Mouse (Mus musculus): ENCODE data around the gene Adgra1. TPM values are rescaled to one million over a fixed set of nuclear protein-coding genes. Genes with fewer than 3 reads are reported as not detected.

The Adgra1 gene
- total RNA-seq (2017) = not detected in 2 replicates

DNA sequence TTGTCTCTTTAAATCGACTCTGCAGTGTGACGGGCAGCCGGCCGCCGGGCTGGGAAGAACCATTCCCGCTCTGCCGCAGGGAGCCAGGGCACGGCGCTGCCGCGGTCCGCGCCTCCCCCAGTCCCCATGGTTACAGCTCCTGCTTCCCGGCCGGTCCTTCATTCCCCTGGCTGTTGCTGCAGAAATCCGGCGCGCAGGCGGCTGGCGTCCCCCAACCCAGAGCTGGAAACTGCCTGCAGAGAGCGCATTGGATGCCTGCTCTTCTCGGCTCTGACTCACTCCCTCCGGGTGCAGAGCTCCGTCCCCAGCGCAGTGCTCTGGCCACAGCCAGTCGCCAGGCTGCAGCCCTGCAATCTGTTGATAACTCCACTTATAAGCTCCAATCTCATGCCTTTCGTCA is at the start of gene Adgra1:
Gene Adgra1, plus strand, starts transcription at position 139 of the 400 bp plus-strand sequence.
- no peak for ATAC-seq (replicated peaks; ENCODE audit: low read depth, poor library complexity, severe bottlenecking)

DNA sequence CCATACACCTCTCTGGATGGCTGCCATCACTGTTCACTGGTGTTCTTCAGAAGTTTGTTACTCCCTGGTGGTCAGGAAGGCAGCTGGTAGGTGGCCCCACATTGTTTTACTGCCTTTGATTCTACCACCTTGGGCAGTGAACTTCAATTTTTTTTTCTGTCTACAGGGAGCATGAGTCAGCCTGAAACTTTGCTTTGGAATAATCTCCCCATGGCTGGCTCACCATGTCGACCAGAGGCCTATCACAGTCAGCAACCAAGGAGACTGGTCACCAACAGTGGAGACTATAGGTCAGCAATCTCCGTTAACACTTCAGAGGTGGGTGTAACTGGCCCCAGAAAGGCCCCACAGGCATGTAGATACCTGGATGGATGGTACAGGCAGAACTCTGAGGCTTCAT is 46.6 kb upstream of the Adgra1 start:
- ATAC-seq (replicated peaks; ENCODE audit: low read depth, poor library complexity, severe bottlenecking) = no peak

DNA sequence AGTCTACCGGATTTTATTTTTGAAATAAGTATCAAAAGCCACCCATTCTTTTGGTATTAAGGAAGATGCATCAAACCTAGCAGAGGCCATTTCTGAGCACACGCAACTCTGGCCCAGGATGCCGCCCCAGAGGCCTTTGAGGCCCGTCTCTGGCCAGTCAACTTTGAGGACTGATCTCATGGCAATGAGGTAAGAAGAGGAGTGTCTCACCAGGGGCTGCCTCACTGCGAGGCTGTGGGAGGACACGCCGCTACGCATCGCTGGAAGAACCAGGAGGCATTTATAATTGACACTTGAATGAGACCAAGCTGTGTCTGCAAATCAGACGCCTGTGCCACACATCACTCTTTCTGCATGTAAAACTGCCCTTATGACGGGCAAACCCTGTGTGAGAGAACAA is 45.0 kb upstream of the Adgra1 start:
- no peak for ATAC-seq (replicated peaks; ENCODE audit: low read depth, poor library complexity, severe bottlenecking)

DNA sequence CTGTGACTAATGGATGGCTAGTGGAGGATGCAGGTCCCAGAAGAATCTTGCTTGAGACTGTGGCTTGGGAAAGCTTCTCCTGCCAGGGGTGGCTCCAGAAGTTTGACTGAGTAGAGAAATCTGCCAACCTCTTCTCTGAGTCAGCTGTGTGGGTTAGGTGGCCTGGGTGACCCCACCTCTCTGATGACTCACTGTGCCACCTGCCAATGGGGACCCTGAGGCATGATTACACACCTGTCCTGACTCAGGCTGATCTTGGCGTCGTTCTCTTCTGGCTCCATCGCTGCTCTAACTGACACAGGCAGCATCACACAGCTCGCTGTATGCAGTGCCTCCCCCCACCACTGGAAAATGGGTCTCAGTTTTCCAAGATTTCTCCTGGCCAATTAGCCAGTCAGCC is 44.3 kb upstream of the Adgra1 start:
- no peak for ATAC-seq (replicated peaks; ENCODE audit: low read depth, poor library complexity, severe bottlenecking)

DNA sequence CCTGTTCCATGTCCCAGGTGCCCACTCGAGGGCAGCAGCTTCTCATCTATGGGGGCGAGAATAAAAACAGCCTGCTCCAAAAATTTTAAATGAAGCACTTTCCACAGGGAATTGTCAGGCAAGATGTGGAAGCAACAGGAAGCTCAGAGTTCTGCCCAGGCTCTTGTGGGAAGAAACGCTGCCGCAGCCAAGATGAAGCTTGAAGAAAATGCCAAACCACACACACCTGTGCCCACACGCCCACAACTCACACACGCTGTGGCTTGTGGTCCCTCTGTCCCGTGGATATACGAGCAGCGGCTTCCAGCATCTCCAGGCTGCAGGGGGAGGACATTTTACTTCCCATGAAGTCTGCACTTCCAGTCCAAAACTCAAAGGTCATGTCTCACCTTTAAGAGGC is 42.4 kb upstream of the Adgra1 start:
- ATAC-seq (replicated peaks; ENCODE audit: low read depth, poor library complexity, severe bottlenecking) = no peak

DNA sequence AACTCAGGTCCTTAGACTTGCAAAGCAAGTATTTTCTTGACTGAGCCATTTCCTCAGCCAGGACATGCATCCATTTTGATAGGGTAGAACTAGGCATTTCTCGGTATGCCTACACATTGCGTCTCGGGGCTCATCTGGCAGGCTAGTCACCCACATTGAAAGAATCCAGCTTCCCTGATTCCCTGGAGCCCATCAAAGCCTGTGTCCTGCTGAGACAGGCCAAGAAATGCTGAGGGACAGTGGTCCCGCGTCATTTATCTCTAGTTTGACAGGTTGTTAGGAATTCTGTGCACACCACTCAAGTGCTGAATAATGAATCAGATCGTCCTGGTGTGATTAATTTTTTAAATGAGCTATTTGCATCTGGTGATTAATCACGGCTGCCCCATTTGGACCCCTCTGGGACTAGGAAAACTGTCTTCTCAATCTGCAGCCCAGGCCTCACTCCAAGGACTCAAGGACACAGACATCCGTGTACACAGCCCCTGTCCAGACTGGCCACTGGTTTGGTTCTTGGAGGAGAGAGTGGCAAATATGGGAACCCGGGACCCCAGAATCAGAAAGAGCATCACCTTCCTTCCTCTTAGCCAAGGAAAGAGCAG is 38.9 kb upstream of the Adgra1 start:
- no peak for ATAC-seq (replicated peaks; ENCODE audit: low read depth, poor library complexity, severe bottlenecking)

DNA sequence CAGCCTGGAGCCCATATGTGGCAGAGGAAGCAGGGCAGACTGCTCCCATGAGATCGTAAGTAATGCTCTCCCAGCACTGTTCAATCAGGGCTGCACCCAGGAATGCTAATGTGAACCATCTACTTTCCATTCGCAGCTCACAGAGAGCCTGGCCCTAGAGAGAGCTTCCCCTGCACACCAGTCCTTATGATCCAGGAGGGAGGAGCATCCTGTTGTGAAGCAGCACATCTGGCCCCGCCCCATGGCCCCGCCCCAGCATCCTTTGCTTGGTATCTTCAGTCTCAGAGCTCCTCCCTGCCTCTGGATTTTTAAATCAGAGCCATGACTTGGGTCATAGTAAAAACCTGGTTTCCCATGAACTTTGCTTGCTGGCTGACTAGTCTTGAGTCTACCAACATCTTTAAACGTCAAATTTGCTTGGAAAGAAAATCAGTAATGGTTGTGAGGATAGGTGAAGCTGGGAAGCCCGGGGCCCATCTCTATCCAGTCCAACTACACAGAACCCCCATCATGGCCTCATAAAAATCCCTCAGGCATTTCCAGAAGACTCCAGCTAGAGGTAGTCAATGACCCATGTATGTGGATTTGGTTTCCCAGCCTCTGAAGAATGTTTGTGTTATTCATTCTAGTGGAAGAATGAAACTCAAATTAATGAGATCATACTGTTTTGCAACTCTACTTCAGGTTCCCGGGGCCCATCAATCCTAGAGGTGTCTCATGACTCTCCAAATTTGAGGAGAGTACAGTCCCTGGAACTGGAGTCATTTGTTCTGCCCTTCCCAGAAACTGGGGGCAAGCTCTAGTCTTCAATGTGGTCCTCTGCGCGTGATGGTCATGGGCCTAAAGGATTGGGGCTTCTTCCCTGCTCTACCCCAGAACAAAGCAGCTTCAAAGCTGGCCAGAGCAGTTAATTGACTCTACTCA is 36.5 kb upstream of the Adgra1 start:
- ATAC-seq (replicated peaks; ENCODE audit: low read depth, poor library complexity, severe bottlenecking) = no peak

DNA sequence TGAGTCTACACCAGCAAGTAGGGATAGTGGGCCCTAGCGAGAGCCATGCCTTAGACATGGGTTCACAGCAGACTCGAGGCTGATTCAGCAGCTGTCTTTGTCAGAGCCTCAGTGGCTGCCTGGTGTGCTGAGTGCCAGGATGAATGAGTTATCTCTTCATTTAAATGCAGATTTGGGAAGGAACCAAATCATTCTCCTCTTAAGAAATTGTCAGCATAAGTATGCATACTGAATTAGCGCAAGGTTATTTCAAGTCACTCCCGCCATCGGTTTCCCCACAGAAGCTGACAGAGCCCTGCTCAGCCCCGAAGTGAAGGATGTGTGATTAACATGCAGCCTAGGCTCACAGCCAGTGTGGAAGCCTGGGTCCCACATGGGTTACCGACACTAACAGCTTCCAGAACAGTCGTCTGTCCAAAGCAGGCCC is 27.8 kb upstream of the Adgra1 start:
- no peak for ATAC-seq (replicated peaks; ENCODE audit: low read depth, poor library complexity, severe bottlenecking)

DNA sequence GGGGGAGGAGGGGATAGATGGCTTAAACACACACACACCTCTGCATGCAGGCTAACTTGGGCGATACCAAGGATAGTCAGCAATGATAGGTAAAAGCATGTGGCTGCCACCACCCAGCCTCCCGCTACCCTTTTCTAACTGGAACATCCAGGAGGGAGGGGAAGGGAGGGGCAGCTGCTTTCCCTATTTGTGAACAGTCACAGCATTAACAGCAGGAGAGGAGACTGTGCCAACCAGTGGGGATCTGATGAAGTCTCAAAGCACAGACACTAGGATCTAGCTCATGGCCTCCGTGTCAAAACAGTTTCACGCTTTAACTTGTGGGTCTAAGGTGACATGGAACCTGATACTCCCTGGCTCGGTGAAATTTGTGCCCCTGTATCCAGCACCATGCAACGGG is 23.9 kb upstream of the Adgra1 start:
- no peak for ATAC-seq (replicated peaks; ENCODE audit: low read depth, poor library complexity, severe bottlenecking)

DNA sequence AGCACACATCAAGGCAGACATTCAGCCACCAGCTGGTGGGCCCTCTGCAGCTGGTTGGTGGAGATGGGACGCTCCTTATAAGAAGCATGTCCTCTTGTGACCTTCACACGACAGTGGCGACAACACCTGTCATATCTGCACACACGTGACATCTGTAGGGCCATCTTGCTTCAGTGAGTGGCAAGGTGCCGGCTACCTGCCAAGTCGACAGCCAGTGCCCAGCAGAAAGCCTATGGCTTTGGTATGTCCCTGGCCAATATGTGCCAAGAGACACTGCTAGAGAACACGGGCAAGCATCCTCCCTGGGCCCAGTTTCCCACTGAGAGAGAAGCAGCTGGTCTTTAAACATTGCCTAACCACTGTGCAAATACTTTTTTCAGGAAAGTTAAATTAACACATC is 22.3 kb upstream of the Adgra1 start:
- no peak for ATAC-seq (replicated peaks; ENCODE audit: low read depth, poor library complexity, severe bottlenecking)

DNA sequence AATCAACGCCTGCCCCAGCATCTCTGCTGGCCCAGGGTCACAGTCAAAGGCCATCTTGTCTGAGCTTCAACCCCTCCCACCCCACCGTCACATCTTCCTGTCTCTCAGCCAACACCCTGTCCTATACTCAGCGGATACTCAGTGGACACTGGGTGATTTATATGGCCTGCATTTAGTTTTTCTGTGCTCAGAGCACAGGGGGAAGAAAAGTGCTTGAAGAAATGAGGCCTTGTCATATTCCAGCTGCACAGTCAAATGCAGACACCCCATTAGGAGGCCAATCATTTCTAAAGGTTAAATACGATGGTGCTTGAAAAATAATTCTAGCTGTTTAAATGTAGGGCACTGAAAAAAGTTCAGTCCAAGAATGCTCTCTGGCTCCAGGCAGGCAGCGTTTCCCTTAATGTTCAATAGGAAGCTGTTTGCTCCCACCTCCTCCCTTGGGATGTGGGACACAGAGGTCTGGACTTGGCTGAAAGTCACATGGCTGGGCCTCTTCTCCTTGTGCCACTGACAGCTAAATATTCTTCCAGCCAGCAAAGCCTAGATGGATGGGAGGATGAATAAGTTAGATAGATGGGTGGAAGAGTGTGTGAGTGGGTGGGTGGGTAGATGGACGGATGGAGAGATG is 20.3 kb upstream of the Adgra1 start:
- ATAC-seq (replicated peaks; ENCODE audit: low read depth, poor library complexity, severe bottlenecking) = no peak

DNA sequence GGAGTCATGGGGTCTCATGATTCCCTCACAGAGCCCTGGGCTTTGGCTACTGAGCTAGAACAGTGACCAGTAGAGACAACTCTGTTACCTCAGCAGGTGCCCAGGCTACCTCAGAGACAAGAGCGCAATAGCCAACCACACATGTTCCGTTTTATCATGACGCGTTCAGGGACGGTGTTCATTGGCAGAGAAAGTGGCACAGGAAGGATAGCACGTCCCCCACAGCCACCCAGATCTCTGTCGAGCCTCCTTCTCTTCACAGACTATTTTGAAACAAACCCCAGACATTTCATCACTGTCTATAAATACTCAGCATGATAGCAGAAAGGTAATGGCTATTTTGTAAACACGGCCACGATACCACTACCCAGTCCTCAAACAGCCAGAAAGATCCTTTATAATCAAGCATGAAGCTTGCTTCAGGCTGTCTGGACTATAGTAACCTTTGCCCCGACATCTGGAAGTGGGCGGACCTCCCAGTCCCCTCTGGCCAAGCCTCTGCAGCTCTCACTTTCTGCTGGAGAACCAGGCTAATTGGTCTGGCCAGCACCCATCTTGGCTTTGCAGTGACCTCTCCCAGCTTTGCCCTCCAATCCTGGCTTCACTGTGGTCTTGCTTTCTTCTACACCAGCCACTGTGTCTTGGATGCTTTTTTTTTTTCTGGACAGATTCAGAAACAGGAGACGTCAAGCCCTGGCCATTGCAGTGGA is 11.5 kb upstream of the Adgra1 start:
- no peak for ATAC-seq (replicated peaks; ENCODE audit: low read depth, poor library complexity, severe bottlenecking)

DNA sequence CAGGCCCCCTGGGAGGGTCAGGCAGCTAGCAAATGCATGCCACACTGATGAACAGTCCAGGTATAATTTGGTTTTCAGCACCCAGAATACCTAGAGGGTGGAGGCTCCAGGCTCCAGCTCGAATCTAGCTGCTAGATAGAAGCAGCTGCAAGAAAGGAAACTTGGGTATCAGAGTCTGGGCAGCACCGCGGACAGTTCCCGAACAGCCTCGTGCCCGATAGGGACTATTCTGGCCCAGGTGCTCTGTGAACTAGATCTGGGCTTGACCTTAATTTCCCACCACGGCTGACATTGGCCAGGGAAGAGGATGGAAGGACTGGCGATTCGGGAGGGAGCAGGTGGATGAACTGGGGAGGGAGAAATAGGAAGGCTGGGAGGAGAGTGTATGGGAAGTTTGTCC is 6.3 kb upstream of the Adgra1 start:
- no peak for ATAC-seq (replicated peaks; ENCODE audit: low read depth, poor library complexity, severe bottlenecking)

DNA sequence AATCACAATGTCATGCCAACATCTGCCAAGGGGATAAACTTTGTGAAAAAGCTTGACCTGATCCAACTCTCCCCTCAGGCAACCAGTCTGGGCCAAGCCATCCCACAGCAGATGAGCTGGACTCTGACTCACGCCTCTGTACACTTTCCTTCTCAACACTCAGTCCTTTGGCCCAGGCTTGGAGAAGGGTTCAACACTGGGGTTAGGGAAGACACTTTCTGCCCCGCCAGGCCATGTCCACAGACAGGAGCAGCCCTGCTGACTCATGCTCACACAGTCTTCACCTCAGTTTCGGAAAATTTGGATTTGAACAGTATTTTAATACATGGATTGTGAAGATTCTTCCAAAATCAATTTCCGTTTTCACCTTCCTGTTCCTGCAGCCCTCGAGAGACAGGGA is 442 bp upstream of the Adgra1 start:
- ATAC-seq (replicated peaks; ENCODE audit: low read depth, poor library complexity, severe bottlenecking) = no peak

DNA sequence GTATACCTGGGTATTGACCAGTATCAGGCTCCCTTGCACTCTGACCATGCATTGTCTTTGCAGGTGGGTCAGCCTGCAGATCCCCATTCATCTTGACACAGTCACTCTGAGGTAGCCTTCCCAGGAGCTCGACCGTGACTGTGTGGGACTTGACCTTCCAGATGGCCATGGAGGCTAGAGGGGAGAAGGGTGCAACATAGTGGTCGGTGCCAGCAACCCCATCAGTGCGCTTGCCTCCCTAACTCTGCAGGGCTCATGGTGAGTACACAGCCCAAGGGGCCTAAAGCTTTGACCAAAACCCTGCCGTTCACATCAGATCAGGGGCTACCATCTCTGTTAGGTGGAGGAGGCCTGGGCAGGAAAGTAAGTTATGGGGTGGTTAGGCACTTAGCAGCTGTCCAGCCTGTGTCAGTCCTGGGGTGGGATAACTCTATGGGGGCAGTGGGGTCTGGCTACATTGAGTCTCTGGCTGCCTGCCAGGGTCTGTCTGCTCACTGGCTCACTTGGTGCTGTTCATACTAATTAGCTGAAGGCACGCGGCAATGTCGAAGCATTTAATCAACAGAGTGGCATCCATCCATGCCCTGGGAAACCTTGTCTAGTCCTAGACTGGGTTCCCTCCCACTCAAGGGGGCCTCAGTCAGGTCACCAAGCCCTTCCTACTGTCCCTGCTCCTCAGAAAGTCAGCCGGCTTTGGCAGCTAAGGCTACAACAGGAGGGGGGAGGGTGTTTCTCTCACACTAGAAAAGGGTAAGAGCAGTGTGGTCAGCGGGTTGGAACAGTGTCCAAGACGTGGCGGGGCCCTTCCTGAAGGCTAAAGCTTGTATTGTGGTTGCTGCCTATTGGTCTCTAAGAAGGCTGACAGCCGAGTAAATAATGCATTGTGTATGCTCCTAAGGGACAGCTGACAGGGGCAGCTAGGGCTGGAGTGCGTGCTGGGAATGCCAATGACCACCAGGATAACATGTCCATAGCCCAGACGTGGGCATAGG is 1.5 kb downstream of the Adgra1 start:
- no peak for ATAC-seq (replicated peaks; ENCODE audit: low read depth, poor library complexity, severe bottlenecking)

DNA sequence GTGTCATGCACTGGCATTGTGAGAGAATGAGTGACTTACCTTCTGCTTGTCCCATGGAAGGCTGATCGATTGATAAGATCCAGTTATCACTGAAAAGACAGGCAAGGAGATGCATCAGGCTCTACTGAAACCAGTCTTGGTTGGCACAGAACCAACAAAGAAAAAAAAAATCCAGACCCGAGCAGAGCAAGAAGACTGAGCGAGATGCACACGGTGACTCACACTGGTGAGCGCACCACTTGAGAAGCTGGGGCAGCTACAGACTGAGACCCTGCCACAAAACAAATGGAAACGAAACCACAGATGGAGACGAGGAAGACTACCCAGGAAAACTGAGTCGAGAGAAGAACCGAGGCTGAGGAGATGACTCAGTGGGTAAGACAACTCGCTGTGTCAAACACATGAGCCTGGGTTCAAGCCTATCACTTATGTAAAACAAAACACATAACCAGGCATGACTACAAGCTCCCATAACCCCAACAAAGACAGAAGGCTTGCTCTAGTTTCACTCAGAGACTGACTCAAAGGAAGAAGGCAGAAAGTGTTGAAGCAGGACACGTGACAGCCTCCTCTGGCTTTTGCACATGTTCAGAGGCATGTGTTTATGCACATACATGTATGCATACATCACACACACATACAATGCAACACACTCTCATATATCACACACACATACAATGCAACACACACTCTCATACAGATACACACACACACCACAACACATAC is 6.6 kb downstream of the Adgra1 start:
- no peak for ATAC-seq (replicated peaks; ENCODE audit: low read depth, poor library complexity, severe bottlenecking)

DNA sequence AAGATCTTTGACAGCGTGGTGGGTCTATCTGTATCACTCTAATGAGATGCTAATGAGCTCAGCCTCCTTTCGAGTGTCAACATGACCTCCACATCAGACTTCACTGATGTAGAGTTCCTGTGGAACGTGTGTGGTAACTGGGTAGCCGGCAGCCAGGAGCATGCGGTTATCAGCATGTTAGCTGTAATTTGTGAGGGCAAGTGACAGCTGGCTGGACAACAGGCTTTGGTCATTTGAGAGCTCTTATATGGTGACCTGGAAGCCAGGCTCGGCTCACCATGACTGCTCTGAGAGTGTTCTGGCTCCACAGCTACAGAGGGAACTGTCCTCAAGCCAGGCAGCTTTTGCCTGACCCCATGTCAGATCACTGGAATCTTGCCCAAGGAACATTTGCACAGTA is 8.4 kb downstream of the Adgra1 start:
- ATAC-seq (replicated peaks; ENCODE audit: low read depth, poor library complexity, severe bottlenecking) = no peak

DNA sequence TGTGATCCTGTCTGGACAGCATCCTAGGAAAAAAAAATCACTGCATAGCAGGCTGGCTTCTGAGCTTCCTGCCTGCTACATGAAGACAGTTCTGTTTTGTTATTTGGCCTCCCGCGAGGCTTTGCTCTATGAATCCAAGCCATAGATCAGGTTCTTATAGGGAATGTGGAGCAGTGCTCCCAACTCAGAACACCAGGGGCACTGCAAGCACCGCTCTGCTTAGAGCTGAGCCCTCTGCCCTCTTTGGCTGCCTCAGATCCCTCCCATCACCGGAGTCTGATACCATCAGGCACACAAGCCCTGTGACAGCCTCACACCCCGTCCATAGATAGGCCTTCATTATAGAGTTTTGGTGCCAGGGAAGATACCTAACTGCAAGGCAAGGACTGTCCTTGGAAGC is 9.2 kb downstream of the Adgra1 start:
- no peak for ATAC-seq (replicated peaks; ENCODE audit: low read depth, poor library complexity, severe bottlenecking)

DNA sequence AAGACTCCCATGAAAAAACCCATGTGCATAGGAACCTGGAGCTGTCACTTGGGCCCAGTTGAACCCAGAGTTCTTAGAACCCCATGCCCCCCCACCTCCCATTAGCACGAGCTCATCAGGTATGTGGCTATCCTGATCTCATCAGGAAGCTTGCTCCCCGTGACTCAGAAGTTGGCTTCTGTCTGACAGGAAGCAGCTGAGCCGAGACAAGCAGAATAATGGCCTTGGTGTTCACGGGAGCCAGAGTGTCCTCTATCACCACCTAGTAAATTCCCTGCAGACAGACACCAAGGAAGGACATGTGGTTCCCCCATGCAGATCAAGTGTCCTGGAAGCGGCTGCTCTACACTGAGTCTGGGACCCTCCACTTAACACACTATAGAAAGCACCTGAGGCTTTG is 9.8 kb downstream of the Adgra1 start:
- ATAC-seq (replicated peaks; ENCODE audit: low read depth, poor library complexity, severe bottlenecking) = no peak

Measured in common myeloid progenitor, adult 5-6 weeks (primary cell).